Mouse (Mus musculus): ENCODE data around the gene Hopx. TPM values are rescaled to one million over a fixed set of nuclear protein-coding genes. Genes with fewer than 3 reads are reported as not detected.

The Hopx gene
- polyA plus RNA-seq, 1 experiment, result not detected

DNA sequence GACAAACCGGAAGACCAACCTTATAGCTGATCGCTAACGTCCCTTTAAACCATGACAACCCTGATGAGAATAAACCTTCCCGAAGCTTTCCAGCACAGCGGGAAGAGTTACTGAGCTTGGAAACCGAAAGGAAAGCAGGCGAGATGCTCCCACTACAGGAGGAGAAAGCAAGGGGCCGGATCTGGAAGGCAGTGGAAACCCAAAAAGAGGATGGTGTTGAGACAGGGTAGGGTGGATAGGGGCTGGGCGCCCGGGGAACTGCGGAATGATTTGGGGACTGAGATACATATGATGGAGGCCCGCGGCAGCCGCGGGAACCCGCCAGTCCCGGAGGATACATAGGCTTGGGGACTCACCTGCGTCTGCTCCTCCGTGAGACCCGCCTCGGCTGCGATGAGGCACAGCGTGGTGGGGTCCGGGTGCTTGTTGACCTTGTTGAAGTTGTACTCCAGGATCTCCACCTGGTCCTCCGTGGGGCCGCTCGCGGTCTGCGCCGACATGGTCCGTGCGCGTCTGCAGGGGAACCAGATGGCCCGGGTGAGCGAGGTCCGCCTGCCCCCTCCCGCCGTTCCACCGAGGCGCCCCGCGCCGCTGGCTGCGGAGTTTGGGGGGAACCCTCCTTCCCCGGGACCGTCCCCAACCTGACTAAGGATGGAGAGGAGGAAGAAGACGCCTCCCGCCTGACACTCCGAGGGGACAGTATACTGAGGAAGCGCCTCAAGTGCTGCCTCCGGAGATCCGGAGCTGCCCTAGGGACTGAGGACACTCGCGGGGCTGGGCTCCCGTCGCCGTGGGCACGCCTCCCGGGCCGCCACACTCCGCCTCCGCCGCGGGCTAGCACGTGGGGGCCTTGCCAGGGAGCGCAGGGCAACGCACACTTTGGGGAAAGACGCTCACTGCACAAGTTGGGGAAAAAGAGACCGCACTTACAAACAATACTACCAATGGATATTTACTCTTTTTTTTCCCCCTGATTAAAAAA lies 20.1 kb downstream of the Hopx start:
- no peak for TF ChIP-seq GATA1 (IDR thresholded peaks at IDR 0.05; ENCODE audit: low read length)

DNA sequence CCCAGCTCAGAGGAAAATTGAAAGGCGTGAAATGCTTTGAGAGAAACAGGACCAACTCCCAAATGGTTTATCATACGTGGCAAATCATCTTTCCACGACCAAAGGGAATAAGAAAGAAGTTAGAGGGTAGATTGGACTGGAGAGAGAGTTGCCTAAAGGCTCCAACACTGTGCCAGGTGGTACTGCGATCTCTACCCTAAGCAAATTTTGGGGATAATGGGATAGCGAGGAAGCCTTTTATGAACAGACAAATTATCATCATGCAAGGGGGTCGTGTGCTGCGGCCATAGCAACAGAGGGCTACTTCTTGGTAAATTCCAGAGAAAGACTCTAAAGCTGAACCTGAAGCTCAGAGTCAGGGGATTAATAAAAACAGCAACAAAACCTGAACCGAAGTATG lies 21.0 kb downstream of the Hopx start:
- TF ChIP-seq GATA1 (IDR thresholded peaks at IDR 0.05; ENCODE audit: low read length), result no peak

DNA sequence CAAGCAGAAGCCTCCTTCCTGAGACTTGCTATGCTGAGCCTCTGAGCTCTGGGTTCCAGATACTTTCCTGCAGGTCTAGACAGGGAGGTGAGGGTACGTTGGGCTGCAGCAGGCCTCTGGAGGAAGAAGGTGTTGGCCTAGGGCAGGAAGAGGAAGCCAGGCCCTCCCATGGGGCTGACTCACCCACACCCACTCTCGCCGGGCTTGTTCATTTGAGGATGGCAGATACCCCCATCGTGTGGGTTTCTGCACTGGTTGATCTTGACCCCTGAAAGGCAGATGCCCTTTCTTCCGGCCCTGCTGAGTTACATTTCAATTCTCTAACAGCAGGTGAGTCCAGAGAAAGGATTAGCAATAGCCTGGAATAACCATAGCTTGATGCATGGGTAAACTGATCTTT lies 22.4 kb downstream of the Hopx start:
- no peak for TF ChIP-seq GATA1 (IDR thresholded peaks at IDR 0.05; ENCODE audit: low read length)

DNA sequence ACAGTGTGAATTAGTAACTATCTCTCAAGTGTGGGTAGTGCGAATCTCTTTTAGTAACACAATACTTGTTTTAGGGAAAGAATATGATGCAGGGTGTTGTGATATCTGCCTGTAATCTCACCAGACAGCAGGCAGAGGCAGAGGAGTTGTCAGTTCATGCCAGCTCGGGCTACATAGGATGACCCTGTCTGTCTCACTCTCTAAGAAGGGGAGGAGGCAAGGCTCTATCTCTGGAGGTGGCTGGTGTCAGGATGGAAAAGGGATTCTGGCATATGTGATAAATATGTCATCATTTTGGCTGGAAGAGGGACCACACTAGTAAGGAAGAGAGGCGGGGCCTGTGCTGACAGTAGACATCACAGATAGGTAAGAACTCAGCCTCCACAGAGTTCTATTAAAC lies 23.0 kb downstream of the Hopx start:
- no peak for TF ChIP-seq GATA1 (IDR thresholded peaks at IDR 0.05; ENCODE audit: low read length)

DNA sequence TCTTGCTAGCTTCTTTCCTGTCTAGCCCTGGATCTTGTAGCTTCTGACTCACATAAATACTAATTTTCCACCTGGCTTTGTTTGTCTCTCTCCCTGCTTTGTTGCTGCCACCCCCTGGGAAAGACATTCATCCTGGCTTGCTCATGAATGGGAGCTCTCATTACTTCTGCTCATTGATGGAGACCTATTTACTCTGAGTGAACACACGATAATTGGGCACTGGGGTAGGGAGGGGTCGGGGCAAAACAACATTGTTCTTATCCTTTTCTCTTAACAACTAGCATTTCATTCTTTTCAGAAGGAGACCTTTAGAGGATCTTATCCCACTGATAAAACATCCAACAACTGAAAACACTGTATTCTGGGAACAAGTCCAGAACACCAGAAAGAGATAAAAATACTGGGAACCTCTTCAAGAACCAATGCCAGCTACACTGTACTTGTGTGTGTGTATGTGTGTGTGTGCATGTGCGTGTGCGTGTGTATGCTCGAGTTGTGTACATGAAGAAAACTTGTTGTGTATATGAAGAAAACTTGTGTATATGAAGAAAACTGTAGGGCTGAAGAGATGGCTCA lies 24.3 kb downstream of the Hopx start:
- TF ChIP-seq GATA1 (IDR thresholded peaks at IDR 0.05; ENCODE audit: low read length), result no peak

DNA sequence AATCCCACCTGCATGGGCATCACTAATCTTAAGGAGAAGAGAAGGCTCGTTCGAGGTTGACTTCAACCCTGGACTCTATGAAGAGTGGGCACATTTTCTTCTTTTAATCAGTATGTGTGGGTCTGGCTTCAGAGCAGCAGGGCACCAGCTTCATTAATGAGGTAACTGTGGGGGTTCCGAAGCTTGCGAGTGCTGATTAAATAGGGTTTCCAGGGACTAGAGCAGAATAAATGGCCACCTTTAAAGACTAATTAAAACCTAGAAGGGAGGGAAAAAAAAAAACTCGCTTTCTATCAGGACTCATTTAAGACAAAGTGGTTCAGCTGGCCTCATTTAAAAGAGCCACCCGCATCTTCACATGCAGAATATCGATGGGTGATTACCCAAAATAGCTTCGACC lies 25.0 kb downstream of the Hopx start:
- TF ChIP-seq GATA1 (IDR thresholded peaks at IDR 0.05; ENCODE audit: low read length), result no peak

DNA sequence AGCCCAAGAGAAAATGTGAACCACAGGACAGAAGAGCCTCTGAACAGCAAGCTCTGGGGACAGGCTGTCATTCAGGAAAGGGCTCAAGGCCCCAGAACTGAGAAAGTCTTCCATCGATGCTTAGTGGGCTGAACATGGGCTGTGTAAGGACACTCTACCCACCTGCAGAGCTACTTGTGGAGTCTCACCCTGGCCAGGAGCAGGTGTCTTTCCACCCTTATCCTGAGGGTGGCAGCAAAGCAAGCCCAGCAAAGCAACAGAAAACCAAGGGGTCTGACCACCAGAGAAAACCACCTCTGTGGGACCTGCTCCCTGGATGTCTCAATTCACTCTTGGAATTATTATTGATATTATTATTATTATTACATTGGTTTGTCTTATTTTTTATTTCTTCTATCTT lies 25.6 kb downstream of the Hopx start:
- TF ChIP-seq GATA1 (IDR thresholded peaks at IDR 0.05; ENCODE audit: low read length), result no peak

DNA sequence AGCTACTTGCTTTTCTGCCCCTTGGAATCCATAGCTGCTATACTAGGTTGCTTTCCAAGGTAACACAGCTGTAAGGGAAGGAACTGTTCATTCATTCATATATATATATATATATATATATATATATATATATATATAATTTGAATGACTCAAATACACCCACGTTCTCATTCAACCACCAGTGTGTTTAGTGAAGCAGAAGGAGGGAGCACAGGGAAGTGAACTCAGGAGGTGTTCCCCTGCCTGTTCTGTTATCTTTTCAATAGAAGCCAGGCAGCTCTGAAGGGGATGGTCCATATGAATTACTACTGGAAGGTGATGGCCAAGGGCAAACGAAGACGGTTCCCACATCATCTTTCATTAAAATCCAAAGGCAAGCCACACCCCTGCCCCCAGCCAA lies 27.8 kb downstream of the Hopx start:
- no peak for TF ChIP-seq GATA1 (IDR thresholded peaks at IDR 0.05; ENCODE audit: low read length)

DNA sequence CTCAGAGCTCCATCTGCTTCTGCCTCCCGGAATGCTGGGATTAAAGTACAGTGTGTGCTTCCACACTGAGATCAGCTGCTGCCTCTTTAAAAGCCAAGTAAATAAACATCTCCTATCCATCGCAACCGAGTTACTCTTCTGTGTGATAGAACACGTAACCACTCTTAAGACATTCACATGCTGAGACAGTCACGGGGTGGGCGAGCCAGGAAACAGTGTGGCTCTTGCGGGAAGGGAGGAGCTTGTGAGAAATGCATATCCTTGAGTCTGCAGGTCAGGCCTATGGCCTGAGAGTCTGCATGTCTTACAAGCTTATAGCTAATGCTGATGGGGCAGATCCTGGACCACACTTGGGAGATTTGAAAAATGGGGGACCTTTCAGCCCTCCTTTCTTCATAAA lies 28.4 kb downstream of the Hopx start:
- no peak for TF ChIP-seq GATA1 (IDR thresholded peaks at IDR 0.05; ENCODE audit: low read length)

DNA sequence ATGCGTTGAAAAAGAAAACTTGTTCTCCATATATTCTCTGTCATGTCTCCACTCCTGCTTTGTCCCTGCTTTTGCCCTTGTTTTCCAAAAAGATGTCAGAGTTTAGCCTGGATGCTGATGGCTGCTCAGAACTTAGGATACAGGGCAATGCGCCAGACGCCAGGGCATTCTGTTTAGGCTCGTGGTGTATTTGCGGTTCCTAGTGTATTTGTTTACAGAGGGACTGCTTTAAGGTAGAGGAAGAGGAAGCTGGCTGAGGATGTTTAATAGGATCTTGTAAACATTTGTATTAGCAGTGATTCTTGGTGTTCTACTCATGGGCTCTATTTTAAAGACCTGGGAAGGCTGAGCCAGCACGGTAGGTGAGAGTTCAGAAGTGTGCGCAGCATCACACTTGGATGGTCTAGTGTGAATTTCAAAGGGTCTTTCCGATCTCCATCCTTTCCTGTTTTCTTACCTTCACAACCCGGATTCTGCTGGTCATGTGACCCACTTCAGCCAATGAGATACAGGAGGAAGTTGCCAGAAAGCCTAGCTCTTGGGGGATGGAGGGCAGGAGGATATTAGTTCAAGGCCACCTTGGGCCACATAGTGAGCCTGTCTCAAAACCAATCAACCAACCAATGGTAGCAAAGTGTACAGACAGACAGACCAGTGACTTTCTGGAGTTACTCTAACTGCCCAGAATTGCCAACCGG lies 29.0 kb downstream of the Hopx start:
- no peak for TF ChIP-seq GATA1 (IDR thresholded peaks at IDR 0.05; ENCODE audit: low read length)

DNA sequence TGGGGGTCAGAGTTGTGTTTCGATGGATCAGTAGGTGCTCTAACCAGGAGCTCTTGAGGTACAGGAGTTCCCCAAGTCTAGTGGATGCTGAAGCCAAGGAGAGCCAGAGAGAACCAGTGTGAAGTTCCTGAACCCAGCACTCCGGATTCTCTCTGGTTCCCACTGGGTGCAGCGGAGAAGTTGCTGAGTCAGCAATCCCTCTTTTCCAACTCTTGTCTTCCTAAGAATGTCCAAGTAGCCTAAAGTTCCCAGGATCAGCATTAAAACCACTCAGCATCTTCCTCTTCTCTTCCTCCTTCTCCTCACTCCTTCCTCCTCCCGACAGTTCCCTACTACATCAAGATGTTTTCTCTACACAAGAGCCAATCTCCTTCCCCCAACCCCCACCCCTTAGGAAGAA lies 30.5 kb downstream of the Hopx start:
- no peak for TF ChIP-seq GATA1 (IDR thresholded peaks at IDR 0.05; ENCODE audit: low read length)

DNA sequence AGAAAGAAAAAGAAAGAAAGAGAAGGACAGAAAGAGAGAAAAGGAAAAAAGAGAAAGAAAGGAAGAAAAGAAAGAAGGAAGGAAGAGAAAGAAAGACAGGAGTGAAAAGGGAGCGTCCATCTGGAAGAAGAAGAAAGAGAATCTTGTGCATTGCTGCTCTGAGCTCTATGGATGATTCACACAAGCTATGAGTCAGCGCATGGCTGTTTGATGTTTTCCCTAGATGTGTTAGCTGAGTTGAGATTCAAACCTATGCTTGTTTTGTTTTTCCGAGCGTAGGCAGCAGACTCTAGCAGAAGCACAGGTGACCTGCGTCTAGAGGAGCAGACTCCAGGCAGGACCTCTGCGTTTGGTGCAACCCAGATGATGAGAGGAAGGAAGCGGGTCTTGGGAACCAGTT lies 32.2 kb downstream of the Hopx start:
- no peak for TF ChIP-seq GATA1 (IDR thresholded peaks at IDR 0.05; ENCODE audit: low read length)

DNA sequence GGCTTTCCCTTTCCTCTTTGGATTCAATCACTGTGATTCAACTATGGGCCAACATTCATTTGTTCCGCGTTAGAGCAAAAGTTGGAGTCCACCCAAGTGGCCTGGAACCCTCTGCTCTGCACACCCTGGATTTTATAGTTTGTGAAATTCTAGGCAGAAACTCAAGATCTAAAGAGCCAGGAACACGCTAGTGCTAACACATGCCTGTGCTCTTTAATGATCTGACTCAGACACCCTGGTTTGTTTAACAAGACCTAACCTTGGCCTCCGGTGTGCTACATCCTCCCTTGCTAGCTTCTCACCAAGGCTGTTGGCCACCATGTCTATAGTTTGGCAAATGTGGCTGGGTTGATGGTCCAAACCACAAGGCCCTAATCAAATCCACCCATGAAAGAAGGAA lies 34.2 kb downstream of the Hopx start:
- no peak for TF ChIP-seq GATA1 (IDR thresholded peaks at IDR 0.05; ENCODE audit: low read length)

DNA sequence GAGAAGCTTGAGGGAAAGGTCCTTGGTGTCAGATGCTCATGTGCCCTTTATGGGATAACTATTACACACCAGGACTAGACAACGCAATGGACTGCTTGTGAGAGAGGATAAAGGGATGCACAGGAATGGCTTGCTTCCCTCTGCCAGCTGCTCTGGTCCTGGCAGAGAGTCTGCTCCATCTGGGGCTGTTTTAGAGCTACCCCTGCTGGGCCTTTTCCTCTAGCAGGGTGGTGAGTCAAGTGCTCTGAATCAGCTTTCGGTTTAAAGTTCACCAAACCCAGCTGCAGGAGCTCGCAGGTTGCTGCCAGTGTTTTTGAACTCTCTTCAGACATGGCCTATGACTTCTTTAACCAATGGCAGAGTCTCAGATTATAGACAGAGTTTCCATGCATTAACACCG lies 39.0 kb downstream of the Hopx start:
- no peak for TF ChIP-seq GATA1 (IDR thresholded peaks at IDR 0.05; ENCODE audit: low read length)

DNA sequence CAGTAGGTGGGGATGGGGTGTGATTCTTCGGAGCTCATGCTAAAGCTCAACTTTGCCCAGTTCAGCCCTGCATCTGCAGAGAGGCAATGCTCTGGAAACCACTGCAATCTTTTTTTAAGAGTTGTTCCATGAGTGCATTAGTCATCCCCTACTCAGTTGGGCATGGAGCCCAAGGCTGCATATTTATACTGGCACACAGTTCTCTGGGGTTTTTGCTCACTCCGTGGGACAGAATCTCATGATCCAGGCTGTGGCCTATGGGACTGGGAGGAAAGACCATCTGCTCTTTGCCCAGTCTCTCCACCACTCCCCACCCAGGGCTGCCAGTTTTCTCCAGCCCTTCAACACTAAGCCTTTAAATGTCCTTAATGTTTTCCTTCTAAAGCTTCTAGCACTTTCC lies 40.0 kb downstream of the Hopx start:
- no peak for TF ChIP-seq GATA1 (IDR thresholded peaks at IDR 0.05; ENCODE audit: low read length)

DNA sequence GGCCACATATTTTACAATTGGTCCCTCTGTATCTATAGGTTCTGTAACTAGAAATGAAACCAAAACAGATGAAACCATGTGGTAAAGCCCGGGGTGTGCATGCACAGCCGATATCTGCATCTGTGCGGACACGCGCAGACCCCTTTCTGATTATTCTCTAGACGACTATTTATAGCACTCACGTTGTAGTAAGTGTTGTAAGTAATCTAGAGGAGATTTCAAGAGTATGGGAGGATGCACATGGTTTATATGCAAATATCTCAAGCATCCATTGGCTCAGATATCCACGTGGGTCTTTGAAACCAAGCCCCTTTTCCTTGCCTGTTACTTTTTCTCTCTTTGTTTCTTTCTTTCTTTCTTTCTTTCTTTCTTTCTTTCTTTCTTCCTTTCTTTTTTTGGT lies 41.1 kb downstream of the Hopx start:
- TF ChIP-seq GATA1 (IDR thresholded peaks at IDR 0.05; ENCODE audit: low read length), result no peak

Data from G1E-ER4 (cell line).